Mouse (Mus musculus): ENCODE measurements around the gene Dkc1.

Gene Dkc1

DNA sequence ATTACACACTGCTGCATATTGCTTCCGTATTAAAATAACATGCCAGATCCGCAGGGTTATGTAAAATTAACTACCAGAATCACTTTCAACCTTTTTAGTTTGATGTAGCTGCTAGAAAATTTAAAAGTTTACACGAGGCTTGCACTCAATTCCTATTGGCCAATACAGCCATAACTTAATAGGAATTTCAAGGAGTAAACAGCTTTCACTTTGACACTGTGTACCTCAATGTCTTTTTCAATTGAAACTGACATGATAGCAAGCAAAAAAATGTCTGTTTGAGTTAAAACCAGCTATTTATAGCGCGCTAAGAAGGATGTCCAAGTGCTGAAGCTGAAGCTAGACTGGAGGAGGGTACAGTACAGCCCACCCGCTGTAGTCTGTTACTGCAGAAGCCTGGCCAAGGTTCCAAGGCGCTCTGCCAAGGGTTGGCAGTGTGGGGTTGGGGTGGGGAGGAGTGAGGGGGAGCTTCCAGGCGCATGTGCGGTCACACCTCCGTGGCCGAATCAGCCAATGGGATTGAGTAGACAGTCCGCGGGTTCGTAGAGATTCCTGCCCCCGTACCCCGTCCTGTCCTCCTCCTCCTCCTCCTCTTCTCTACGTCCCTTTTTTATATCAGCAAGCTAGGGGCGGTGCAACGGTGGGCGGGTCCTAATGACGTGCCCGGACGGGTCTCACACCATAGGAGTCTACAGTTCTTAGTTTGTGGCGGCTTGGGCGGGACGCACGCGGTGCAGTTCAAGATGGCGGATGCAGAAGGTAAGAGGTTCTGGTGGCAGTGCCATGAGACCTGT is at the start of gene Dkc1:
Gene Dkc1 (plus strand): TSS at position 486 of the 794 bp plus-strand sequence.
- DNase-seq (ENCODE audit: extremely low read depth, low read depth, low spot score) = peak; percentile 57

DNA sequence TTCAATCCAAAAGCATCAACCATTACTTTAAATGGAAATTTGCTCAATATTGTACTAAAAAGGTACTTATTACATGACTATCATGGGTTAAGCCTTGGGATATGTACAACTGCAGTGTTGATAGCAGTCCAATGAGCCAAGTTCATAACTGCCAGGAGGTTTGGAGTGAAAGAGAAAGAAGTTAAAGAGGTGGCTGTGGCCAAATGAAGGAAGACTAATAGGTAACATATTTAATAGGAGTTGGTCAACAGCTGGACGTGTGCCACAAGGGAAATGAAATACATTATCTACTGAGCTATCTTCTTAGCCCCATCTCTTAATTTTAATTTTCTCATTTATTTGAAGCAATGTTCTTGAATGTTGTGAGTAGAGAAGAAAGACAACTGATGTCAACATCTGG is 49.7 kb upstream of the Dkc1 start:
- DNase-seq (ENCODE audit: extremely low read depth, low read depth, low spot score) = no peak

DNA sequence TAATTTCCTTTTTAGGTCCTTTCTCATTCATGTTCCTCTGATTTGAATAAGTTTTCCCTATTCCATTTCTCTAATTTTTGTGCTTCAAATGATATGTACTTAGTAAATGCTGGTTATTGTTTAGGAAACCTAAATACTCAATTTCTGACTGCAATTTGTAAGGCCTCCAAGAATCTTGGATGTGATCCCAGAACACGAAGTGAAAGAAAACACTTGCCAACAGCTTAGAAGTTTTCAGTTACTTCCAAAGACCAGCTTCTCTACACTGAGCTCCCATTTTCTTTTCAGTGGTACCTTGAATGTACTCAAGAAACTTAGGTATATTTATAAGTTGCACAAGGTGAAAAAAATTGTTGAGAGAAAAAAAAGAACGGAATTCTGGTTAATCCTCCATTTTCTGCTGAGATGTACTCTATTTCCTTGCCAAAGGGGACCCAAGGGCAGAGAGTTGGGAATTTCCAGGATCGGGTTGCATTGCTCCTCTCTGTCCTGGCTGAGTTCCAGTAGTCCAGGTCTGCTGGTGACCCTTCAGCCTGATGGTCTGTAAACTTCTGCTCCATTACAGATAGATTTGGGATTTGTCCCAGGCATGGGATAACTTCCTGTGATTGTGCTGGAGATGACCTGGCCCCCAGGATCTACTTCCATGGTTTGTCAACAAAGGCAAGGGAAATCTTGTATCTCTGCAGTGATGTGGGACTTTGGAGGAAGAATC is 48.6 kb upstream of the Dkc1 start:
- DNase-seq (ENCODE audit: extremely low read depth, low read depth, low spot score) = no peak

DNA sequence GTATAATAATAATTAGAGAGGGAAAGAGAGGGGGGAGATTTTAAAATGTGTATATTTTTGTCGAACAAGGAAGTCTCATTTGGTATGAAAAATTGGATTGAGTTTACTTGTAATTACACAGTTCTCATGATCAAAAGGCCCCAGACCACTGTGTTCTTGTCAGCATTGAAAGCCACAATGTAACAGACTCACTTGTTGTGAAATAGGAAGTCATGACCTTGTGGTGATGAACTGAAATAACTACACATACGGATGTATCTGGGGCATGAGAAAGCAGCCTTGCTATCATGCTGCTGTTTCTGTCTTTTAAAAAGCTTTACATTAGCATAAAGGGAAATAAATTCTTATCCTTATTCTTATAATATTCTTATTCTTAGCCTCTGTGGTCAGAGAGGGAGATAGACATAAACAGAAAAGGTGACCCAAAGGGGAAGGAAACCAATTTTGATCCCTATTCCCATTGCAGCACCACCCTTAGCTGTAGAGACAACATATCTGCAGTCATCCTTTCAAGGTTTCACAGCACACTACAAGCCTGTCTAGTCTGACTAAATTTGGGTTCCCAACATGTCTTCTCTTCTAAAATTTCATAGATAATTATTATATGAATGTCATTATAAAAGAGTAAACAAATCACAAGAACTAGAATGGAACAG is 39.4 kb upstream of the Dkc1 start:
- no peak for DNase-seq (ENCODE audit: extremely low read depth, low read depth, low spot score)

DNA sequence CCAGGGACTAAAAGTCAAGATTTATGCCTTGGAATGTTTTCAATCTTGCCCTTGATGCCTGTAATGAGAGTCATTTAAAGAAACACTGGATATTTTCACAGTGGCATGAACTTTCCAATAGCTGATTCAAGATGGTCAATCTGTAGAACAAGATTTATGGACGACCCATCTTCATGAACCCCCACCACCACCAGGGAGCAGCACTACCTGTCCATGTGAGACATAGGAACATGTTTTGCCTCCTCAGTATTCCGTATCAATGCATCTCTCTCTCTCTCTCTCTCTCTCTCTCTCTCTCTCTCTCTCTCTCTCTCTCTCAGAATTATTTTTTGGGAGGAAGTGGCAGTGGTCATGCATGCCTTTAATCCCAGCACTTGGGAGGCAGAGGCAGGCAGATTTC is 13.3 kb upstream of the Dkc1 start:
- no peak for DNase-seq (ENCODE audit: extremely low read depth, low read depth, low spot score)

DNA sequence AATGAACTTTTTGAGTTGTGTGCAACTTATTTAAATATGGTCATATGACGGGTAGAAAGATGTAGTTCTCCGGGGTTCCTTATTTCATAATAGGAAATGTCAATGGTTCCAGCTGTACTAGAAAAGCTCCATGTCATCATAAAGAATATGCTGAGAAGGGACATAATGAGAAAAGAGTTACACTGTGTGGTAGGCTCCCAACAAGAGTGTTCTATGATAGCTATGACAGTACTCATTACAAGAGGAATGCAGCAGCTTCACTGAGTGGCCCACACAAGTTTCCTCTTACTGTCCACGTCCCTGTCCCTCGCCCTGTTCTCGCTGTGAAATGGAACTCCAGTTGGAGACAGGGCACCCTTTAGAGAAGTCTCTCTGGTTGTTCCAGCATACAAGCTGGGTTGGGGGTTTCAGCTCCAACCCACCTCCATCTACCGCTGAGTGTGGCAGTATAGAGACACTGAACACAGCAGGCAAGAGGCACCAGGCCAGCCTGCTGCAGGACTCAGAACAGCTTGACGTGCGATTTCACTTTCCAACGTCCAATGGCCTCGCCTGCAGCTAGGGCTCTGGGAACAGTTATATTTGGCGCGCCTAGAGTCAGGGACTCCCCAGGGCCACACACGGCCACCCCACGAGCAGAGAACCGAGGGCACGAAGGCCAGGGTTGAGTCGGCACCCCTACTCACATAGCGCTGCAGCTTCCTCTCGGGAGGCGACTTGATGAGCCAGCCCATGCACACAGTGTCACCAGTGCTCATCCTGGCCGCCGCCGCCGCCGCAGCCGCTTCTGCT is 11.5 kb upstream of the Dkc1 start:
- no peak for DNase-seq (ENCODE audit: extremely low read depth, low read depth, low spot score)

DNA sequence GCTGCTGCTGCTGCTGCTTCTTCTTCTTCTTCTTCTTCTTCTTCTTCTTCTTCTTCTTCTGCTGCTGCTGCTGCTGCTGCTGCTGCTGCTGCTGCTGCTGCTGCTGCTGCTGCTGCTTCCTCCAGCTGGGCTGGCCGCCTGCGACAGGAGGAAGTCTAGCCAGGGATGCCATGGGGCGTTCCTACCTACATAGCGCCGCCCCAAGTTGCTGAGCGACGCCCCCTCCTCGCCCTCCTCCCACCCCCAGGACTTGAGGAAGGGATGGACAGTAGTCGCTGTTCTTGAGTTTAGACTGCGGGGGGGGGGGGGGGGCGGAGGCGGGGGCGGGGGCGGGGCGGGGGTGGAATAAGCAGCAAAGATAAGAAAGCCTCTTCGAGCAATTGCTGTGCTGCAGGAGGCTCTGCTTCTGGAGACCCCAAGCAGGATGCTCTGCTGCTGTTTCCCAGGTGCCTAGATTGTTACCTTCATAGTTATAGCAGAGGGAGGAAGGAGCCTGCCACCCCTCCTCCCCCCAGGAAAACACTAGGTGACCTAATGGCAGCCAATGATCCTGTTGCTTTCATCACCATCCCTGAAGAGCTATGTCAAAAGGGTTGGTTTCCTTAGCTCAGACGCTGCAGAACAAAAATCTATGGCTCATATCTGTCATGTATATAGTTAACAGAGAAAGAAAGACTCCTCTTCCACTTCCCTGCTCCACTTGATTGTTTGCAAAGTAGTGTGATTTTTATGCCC is 10.7 kb upstream of the Dkc1 start, which contains the start of gene Gab3:
Gene Gab3 (minus strand): TSS at position 685 of the 735 bp plus-strand sequence.
- no peak for DNase-seq (ENCODE audit: extremely low read depth, low read depth, low spot score)

DNA sequence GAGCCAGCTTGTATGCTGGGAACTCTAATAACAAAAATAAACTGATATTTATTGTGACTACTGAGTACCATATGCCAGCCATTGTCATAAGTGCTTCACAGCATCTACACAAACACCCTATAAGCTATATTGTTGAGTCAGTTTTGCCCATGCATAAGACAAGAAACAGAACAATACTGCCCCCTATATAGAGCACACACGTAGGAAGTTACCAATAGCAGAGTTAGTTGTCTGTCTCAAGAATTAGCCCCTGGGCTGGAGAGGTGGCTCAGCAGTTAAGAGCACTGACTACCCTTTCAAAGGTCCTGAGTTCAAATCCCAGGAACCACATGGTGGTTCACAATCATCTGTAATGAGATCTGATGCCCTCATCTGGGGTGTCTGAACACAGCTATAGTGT is 10.0 kb upstream of the Dkc1 start:
- DNase-seq (ENCODE audit: extremely low read depth, low read depth, low spot score) = no peak

DNA sequence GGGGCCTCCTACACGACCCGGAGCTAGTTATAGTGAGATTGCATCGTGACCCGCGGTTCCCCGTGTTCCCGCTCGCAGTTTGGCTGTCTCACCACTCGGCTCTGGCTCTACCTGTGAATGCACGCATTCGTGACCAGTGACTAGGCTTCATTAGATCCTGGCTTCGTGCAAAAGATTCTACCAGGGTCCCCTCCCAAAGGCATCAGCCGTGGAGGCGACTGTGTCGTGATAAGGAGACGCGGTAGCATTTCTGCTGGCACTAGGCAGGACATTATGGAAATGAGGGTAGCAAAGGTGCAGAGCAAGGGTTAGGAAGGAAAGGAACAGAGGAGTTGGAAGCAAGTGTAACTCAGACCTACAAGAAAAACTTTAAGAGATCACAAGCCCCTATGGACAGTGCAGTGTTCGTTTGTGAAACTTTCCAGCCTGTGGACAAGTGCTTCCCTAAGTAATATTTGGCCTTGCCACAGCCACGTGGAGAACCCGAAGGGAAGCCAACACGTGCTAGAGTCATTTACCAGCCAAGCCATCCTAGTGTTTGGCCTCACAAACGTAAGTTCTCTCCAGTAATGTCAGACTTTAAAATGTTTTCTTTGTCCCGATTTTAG is 613 bp downstream of the Dkc1 start:
- DNase-seq (ENCODE audit: extremely low read depth, low read depth, low spot score) = no peak

DNA sequence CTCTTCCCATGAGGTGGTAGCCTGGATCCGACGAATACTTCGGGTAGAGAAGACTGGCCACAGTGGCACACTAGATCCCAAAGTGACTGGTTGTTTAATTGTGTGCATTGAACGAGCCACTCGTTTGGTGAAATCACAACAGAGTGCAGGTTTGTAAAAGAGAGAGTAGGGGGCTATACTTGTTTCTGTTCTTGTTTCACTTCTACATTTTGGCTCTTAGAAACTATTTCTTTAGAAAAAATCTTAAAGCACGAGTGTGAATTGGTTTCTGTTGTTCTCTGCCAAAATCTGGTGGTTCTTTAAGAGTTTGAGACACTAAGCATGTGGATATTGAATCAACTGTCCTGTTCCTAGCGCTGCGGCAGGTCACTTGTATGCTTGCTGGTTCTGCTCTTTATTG is 3.1 kb downstream of the Dkc1 start:
- DNase-seq (ENCODE audit: extremely low read depth, low read depth, low spot score) = no peak

DNA sequence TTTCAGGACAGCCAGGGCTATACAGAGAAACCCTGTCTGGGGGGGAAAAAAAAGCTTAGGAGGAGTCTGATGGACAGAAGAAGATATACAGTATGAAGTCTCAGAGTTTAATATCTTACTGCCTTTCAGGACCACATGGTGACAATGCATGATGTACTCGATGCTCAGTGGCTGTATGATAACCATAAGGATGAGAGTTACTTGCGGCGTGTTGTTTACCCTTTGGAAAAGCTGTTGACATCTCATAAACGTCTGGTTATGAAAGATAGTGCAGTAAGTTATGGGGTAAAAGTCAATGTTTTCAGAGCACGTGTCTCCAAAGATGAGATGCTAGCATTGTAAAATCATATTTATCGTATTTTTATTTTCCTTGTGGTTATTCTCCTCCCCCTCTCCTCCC is 6.6 kb downstream of the Dkc1 start:
- no peak for DNase-seq (ENCODE audit: extremely low read depth, low read depth, low spot score)

DNA sequence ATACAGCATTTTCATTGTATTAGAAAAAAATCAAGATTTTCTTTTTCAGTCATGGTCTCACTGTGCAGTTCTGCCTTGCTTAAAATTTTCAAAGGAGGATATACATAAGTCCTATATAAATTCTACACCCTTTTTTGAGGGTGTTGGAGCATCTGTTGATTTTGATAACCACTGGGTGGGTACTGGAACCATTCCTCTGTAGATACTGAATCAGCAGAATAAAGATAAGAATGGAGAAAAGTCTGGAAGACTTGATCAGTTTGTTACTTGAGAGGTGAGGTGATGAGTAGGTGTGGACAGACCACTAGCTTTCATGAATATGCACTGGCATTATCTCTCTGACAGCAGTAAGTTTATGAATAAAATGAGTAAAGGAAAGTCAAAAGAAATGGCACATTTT is 19.9 kb downstream of the Dkc1 start:
- no peak for DNase-seq (ENCODE audit: extremely low read depth, low read depth, low spot score)

DNA sequence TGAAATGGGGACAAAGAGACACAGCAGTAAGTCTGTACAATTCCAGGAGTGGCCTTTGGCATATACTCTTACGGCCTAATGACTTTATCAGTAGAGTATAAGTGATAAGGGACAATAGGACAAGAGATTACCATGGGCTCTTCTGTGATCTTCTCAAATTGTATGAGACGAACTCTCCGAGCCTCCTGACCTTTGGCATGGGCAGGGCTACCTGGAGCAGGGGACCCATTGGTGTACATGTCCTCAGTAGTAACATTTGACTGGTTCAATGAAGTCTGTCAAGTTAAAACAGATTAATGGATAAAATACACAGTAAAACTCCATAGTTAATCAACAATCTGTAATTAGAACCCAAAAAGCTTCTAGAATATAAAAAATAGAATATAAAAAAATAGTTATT is 30.0 kb downstream of the Dkc1 start:
- no peak for DNase-seq (ENCODE audit: extremely low read depth, low read depth, low spot score)

DNA sequence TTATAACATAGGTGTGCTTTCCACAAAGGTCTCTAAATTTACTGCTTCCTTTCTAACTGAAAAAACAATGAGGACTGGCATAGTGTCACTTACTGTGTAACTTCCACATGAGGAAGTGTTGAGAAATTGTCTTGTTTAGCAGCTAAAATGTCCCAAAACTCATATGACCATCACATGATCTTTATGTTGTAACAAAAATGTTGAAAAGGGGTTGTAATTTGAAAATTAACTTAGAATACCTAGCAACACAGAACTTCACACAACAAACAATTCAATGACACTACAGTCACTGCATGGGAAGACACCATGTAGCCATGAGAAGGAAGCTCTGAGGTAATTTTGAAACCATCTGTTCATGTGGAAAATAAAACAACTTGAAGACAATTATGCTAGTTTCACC is 31.2 kb downstream of the Dkc1 start:
- no peak for DNase-seq (ENCODE audit: extremely low read depth, low read depth, low spot score)

DNA sequence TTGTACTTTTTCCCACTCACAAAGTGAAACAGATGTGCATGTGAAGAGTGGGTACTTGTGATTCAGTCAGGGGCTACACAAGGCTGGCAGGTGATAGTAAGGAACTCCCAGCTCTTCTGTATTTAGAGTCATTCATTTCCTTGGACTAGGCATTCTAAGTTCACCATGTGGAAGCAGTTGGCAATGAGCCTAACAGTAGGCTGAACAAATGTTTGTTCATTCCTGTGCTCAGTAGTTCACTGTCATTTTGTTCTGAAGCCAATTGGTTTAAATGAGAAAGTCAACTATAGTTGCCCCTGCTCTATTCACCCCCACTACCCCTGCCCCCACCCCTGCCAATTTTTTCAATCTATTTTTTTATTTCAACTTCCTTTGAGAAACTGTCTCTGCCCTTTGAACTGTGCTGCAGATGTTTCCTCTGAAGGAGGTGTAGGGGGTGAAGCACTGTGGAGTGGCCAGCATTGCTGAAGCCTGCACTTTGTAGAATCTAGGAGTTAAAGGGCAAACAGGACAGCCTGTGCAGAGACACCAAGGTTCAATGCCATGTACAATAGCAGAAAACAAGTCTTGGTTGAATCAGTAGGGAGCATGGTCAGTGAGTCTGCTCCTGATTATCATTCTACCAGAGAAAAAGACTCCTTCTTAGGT is 32.8 kb downstream of the Dkc1 start:
- DNase-seq (ENCODE audit: extremely low read depth, low read depth, low spot score) = no peak

DNA sequence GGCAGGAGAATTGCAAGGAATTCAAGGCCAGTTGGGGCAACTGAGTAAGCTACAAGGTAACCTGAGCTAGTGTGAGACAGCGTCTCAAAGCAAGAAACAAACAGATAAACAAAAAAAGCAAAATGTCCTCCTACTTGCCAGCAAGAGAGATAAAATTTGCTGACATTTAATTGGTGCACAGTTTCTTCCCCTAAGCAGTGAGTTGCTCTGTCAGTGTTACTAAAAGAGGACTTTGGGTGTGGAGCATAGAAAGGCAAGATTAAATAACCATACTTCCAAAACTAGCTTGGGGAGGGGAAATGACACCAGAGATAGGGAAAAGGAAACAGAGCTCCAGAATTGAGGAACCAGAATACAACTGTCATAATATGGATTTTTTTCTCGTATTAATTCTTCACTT is 33.8 kb downstream of the Dkc1 start:
- DNase-seq (ENCODE audit: extremely low read depth, low read depth, low spot score) = no peak

DNA sequence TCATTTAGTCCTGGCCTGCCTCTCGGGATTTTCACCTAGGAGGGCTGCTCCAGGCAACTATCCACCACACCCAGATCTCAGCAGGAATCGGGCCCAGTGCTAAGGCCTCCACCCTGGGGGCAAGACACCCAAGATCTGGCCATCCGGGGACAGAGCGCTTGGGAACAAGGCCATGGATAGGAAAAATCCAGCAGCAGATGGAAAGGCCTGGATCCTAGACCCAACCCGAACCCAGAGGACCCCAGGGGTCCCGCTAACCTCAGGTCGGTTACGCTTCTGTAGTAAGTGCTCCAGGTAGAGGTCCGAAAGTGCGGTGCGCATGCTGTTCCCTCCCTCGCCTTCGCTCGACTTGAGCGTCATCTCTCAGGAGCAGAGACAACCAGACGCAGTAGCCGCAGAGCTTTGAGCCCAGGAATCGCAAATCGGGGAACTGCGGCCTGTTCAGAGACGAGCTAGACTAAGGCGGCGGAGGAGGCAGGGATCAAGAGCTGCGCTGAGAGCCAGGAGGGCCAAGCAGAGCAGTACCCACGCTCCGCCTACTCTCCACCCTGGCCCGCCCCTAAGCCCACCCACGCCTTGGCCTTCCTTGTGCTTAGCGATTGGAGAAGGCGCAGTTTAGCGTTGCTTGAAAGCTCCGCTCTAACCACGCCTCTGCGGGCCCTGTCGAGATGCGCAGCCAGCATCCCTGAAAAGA is 35.0 kb downstream of the Dkc1 start, which contains the start of gene Mpp1:
Gene Mpp1 (minus strand): TSS at position 550 of the 694 bp plus-strand sequence.
- DNase-seq (ENCODE audit: extremely low read depth, low read depth, low spot score) = peak; percentile 11

DNA sequence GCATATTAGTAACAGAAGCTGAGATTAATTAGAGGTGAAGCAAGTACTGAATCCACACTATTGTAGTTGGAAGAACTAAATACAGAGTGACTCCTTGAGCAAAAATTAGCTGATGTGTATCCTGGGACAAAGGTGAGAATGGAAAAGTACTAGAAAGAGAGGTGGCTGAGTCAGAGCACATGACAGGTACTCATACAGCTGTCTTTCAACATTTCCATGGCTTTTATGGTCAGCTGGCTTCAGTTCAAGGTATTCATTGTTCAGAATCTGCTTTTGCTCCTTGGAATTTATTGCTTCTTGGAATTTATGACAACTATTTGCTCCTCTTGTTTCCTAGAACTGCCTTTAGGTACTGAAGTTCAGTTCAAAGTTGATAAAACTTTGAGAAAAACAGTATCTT is 41.3 kb downstream of the Dkc1 start:
- peak; percentile 68 for DNase-seq (ENCODE audit: extremely low read depth, low read depth, low spot score)

DNA sequence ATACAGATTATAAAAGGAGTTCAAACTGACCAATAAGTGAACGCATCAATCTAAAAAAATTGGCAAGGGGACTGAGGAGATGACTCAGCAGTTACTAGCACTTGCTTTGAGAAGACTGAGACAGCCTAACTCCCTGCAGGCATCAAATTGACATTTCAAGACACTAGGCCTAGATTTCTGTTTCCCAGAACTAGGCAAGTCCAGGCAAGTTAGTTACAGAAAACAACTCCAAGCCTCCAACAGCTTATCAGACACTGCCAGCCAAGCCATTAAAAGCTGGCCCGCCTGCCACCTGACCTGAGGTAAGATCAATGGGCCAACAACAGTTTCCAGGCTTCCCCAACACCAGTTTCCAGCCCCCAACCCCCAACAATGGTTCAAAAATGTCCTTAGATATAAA is 42.1 kb downstream of the Dkc1 start:
- DNase-seq (ENCODE audit: extremely low read depth, low read depth, low spot score) = peak; percentile 88
